Mouse (Mus musculus): ENCODE measurements around the gene Usp53.

DNA sequence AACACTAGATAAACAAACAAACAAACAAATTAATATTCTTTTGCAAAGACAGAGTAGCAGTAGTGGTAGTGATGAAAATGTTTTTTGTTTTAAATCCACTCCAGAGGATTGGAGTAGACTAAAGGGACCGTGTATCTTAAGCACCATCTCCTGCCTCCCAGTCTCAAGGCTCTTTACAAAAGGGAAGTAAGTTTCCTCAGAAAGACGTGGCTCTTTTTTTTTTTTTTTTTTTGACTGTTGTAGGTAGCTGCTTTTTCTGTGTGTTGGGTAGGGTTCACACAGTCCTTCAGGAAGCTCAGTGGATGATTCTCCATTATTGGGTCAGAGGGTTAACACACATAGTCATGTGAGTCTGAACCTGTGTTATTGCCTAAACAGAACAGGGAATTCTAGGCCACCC is 65.6 kb downstream of the Usp53 start:
- TF ChIP-seq CTCF (IDR thresholded peaks at IDR 0.05; ENCODE audit: low read depth): no peak
- TF ChIP-seq EP300 (optimal IDR thresholded peaks at IDR 0.05): no peak

Measured in stomach, postnatal 0 days (tissue).